Mouse (Mus musculus) gastrocnemius, postnatal 14 days (tissue): ENCODE data around the gene Ppp1r15a. TPM values are rescaled to one million over a fixed set of nuclear protein-coding genes. Genes with fewer than 3 reads are reported as not detected.

Experiments used
- DNase-seq: peaks from one replicate; pipeline ENCODE4 v3.0.0; 2021; ENCODE audit warnings: mixed read lengths
- intact Hi-C: fragments of 180-260 bp; cut with DNase I; formaldehyde crosslinking; loops from one replicate; pipeline ENCODE4 v1.15.1; 2025; ENCODE audit warnings: low total_unique reads
- long read RNA-seq, 2 experiments: library from polyadenylated mRNA; stranded (forward); transcript quantifications; one replicate each; pipeline ENCODE4 v2.0.0; 2021
- total RNA-seq, 2 experiments: library from RNA; stranded (reverse); gene quantifications; 2 replicates each; pipeline ENCODE4 v1.2.3; 2021

Gene Ppp1r15a
- total RNA-seq, result 10 to 100 TPM; 13.1 to 18.4 TPM
- long read RNA-seq, experiment 1, transcript Ppp1r15a-201 (3 exons, 2,333 nt), result major isoform, 17 of 18 reads
- long read RNA-seq, experiment 1, partial matches to known transcripts, result 0 of 18 reads
- long read RNA-seq, experiment 1, other reads (novel, unspliced or antisense), result 0 of 18 reads
- long read RNA-seq, experiment 2, transcript Ppp1r15a-201 (3 exons, 2,333 nt), result major isoform, 14 of 18 reads
- long read RNA-seq, experiment 2, partial matches to known transcripts, result 1 of 18 reads
- long read RNA-seq, experiment 2, other reads (novel, unspliced or antisense), result 1 of 18 reads

GRCm38 (mm10) chr7:45525809-45526473 is at the start of gene Ppp1r15a, which contains the start of gene Plekha4:
Gene Ppp1r15a (minus strand): TSS chr7:45526268.
Gene Plekha4 (plus strand): TSS chr7:45526330.
- intact Hi-C loops, result no loop called here
- DNase-seq, result peak; percentile 93

- DNase-seq, result no peak
- intact Hi-C loops, result no loop called here
These were observed 48.7 kb upstream of the Ppp1r15a start for GRCm38 (mm10) chr7:45574472-45575379.

- no peak for DNase-seq
- intact Hi-C loops, result no loop called here
These were observed 47.9 kb upstream of the Ppp1r15a start for GRCm38 (mm10) chr7:45573954-45574353.

- no peak for DNase-seq
These were observed 45.9 kb upstream of the Ppp1r15a start for GRCm38 (mm10) chr7:45571966-45572365.

GRCm38 (mm10) chr7:45570103-45570741 is 44.2 kb upstream of the Ppp1r15a start, which contains the start of gene Bcat2:
Gene Bcat2 (plus strand): TSS chr7:45570153.
- intact Hi-C loops, result no loop called here

More at GRCm38 (mm10) chr7:45571966-45572365, 45.9 kb upstream of the Ppp1r15a start:
- intact Hi-C loops, result no loop called here

GRCm38 (mm10) chr7:45568601-45569473 is 42.8 kb upstream of the Ppp1r15a start:
- intact Hi-C loops, result no loop called here
- no peak for DNase-seq

More at GRCm38 (mm10) chr7:45570103-45570741, 44.2 kb upstream of the Ppp1r15a start, which contains the start of gene Bcat2:
- peak; percentile 74 for DNase-seq

- DNase-seq, result peak; percentile 94
- intact Hi-C loops, result no loop called here
These were observed 41.9 kb upstream of the Ppp1r15a start for GRCm38 (mm10) chr7:45567780-45568516.

- DNase-seq, result no peak
- intact Hi-C loops, result no loop called here
These were observed 41.2 kb upstream of the Ppp1r15a start for GRCm38 (mm10) chr7:45567112-45567779.

GRCm38 (mm10) chr7:45565446-45565845 is 39.4 kb upstream of the Ppp1r15a start:
- DNase-seq, result no peak
- intact Hi-C loops, result no loop called here

- DNase-seq, result no peak
- intact Hi-C loops, result loop anchor here (5.0 kb wide), 1 partner anchor 88 kb away; no protein-coding TSS in a partner anchor
These were observed 38.7 kb upstream of the Ppp1r15a start for GRCm38 (mm10) chr7:45564811-45565210.

- peak; percentile 32 for DNase-seq
- intact Hi-C loops, result loop anchor here (5.0 kb wide), 1 partner anchor 85 kb away; no protein-coding TSS in a partner anchor
These were observed 35.8 kb upstream of the Ppp1r15a start for GRCm38 (mm10) chr7:45561624-45562520.

GRCm38 (mm10) chr7:45560843-45561623 is 35.0 kb upstream of the Ppp1r15a start:
- DNase-seq, result peak; percentile 68
- intact Hi-C loops, result loop anchor here (5.0 kb wide), 1 partner anchor 84 kb away; no protein-coding TSS in a partner anchor

- no peak for DNase-seq
- intact Hi-C loops, result loop anchor here (5.0 kb wide), 1 partner anchor 83 kb away; no protein-coding TSS in a partner anchor
These were observed 34.2 kb upstream of the Ppp1r15a start for GRCm38 (mm10) chr7:45560241-45560640.

- intact Hi-C loops, result no loop called here
These were observed 32.8 kb upstream of the Ppp1r15a start for GRCm38 (mm10) chr7:45558907-45559306.

GRCm38 (mm10) chr7:45555787-45556186 is 29.7 kb upstream of the Ppp1r15a start:
- DNase-seq, result peak; percentile 81
- intact Hi-C loops, result no loop called here

More at GRCm38 (mm10) chr7:45558907-45559306, 32.8 kb upstream of the Ppp1r15a start:
- no peak for DNase-seq
